Mouse (Mus musculus): ENCODE data around the gene Atp6v0a4.

DNA sequence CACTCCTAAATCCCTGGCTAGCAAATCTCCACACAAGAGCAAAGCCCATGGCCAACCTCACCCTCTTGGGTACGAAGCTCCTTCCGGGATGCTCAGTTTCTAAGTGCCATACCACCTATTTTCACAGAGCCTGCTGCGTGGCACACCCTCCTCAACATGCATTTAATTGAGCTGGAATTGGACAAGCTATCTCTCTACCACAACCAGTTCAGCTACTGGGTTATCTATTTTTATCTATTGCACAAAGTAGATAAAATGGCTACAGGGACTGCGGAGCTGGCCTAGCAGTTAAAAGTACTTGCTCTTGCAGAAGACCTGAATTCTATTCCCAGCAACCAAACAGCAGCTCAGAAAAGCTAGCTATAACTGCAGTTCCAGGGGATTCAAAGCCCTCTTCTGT lies 53.1 kb downstream of the Atp6v0a4 start:
- TF ChIP-seq POLR2A (IDR thresholded peaks at IDR 0.05; ENCODE audit: low read depth, low read length) (no peak), CTCF (IDR thresholded peaks at IDR 0.05; ENCODE audit: borderline replicate concordance, insufficient read depth, low read length) (no peak)

All from embryonic fibroblast, embryonic 13.5 days (primary cell).